Mouse (Mus musculus): ENCODE results near the gene Gramd1b. TPM values are rescaled to one million over a fixed set of nuclear protein-coding genes. Genes with fewer than 3 reads are reported as not detected.

Gene Gramd1b
- polyA plus RNA-seq, 2 experiments from 2014 or later = 48.7 to 68.0 TPM

GRCm38 (mm10) chr9:40511970-40512369, 19.2 kb downstream of the Gramd1b start:
- ATAC-seq = no peak

- no peak for ATAC-seq
Observed at GRCm38 (mm10) chr9:40509479-40509878, 21.7 kb downstream of the Gramd1b start.

- ATAC-seq = no peak
Observed at GRCm38 (mm10) chr9:40506576-40506975, 24.6 kb downstream of the Gramd1b start.

GRCm38 (mm10) chr9:40505471-40506312, 25.5 kb downstream of the Gramd1b start:
- ATAC-seq = no peak

- no peak for ATAC-seq
Observed at GRCm38 (mm10) chr9:40504886-40505285, 26.3 kb downstream of the Gramd1b start.

GRCm38 (mm10) chr9:40500691-40501090, 30.5 kb downstream of the Gramd1b start:
- ATAC-seq = no peak

- peak; percentile 79 for ATAC-seq
Observed at GRCm38 (mm10) chr9:40482351-40483084, 48.7 kb downstream of the Gramd1b start.

- no peak for ATAC-seq
Observed at GRCm38 (mm10) chr9:40481271-40481670, 49.9 kb downstream of the Gramd1b start.

- ATAC-seq = peak; percentile 74
Observed at GRCm38 (mm10) chr9:40479333-40479732, 51.9 kb downstream of the Gramd1b start.

- no peak for ATAC-seq
Observed at GRCm38 (mm10) chr9:40478146-40478900, 52.9 kb downstream of the Gramd1b start.

- no peak for ATAC-seq
Observed at GRCm38 (mm10) chr9:40477611-40478010, 53.6 kb downstream of the Gramd1b start.

GRCm38 (mm10) chr9:40476098-40476497, 55.1 kb downstream of the Gramd1b start:
- ATAC-seq = no peak

GRCm38 (mm10) chr9:40472961-40473510, 58.1 kb downstream of the Gramd1b start:
- no peak for ATAC-seq

GRCm38 (mm10) chr9:40469403-40470137, 61.6 kb downstream of the Gramd1b start:
- no peak for ATAC-seq

GRCm38 (mm10) chr9:40466782-40467181, 64.4 kb downstream of the Gramd1b start:
- no peak for ATAC-seq

GRCm38 (mm10) chr9:40465596-40465995, 65.6 kb downstream of the Gramd1b start:
- ATAC-seq = no peak

GRCm38 (mm10) chr9:40462401-40462800, 68.8 kb downstream of the Gramd1b start:
- no peak for ATAC-seq

- no peak for ATAC-seq
Observed at GRCm38 (mm10) chr9:40460781-40461180, 70.4 kb downstream of the Gramd1b start.

- no peak for ATAC-seq
Observed at GRCm38 (mm10) chr9:40459304-40460280, 71.6 kb downstream of the Gramd1b start.

- ATAC-seq = no peak
Observed at GRCm38 (mm10) chr9:40458559-40459303, 72.5 kb downstream of the Gramd1b start.

All from activated CD4-positive, CD25-positive, alpha-beta regulatory T cell, adult 4 months (primary cell).